Mouse (Mus musculus) urinary bladder, postnatal 10 days (tissue): ENCODE results near the gene Sema4a.

Experiments
- DNase-seq: peaks from one replicate; pipeline ENCODE4 v3.0.0; 2022; ENCODE audit warnings: low spot score

The Sema4a gene

DNA sequence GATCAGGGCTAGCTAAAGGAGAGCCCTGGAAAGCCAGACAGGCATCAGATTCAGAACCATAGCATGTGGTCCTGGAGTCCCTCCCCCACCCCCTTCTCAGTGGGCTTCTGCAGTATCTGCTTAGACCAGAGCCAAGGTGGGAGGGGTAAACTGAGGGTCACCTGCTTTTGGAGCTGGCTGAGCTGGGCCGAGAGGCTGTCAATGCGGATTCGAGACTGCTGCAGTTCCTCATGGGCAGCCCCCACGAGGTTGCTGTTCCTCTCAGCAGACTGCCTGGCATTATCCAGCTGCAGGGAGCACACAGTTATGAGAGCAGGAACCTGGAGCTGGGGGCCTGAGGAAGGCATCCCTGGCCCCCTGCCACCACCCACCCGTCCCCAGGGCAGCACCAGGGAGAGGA is 25.1 kb upstream of the Sema4a start:
- no peak for DNase-seq

DNA sequence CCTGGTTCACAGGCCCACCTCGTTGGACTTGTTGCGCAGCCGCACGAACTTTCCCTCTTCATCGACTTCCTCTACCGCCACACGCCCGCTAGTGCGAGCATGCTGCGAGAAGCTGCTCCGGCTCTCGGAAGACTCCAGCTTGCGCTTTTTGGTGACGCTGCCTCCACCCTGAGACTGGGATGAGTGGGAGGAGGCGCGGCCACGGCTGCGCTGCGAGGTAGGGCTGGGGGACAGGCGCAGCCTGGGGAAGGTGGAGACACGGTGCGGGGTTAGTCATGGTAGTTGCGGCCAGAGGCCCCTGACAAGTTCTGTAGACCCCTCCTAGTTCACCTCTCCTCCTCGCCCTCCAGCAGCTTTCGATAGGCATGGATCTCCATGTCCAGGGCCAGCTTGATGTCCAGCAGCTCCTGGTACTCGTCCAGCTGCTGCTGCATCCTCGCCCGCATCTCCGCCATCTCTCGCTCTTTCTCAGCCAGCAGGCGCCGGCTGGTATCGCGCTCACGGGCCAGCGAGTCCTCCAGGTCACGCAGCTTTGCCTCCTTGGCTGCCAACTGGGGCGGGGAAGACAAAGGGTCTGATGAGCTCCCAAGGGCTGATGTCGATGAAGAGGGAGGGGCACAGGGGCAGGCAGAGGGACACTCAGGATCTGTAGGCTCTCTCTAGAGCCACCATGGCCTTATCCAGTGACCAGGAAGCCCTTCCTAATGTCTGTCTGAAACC is 23.8 kb upstream of the Sema4a start:
- no peak for DNase-seq

- DNase-seq, result no peak
Measured at GRCm38 (mm10) chr3:88483621-88484020, 22.6 kb upstream of the Sema4a start.

DNA sequence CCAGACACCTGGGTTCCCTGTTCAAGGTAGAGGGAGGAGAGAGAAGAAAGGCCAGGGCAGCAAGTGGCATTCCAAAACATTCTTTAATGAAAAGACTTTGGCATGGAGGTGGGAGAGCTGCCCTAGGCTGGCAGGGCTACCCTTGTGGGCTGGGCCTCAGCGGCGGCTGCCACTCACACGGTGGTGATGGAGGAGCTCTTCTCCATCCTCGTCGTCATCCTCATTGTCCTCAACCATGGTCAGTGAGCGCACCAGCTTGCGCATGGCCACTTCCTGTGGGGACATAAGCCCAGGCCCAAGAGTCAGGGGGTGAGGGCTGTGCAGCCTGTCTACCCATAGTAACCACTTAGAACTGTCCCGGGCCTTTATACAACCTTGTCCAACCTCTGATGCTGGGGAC is 22.2 kb upstream of the Sema4a start:
- no peak for DNase-seq

GRCm38 (mm10) chr3:88482336-88482735 is 21.4 kb upstream of the Sema4a start:
- DNase-seq, result no peak

DNA sequence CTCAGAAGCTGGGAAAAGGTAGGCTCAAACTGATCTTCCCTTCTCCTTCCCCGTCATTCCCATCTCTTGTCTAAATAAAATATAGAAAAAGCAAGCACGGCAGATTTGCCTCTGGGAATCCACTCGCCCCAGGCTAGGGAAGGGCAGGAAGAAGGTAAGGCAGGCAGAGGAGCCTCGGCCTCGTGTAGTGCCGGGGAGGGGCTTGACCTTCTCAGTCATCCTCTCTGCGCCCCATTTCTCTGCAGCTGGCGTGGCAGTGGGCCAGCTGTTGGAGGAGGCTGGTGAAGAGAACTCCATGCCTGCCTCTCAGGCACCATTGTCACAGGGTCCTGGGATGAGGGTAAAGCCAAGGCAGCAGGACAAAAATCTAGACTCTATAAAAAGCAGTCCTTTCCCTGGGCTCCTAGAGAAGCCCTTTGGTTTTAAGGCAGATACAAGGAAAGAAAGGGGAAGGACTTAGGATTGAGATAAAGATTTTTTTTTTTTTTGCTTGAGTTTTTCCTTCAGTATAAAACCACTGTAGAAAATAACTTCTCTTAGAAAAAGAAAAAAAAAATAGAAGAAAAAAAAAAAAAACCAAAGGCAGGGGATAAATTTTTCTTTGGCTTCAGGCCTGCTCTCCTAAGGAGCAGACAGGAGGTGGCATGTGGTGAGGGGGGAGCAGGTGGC is 20.5 kb upstream of the Sema4a start:
- DNase-seq, result no peak

- DNase-seq, result no peak
Measured at GRCm38 (mm10) chr3:88480679-88481078, 19.7 kb upstream of the Sema4a start.

GRCm38 (mm10) chr3:88479828-88480227 is 18.8 kb upstream of the Sema4a start:
- no peak for DNase-seq

DNA sequence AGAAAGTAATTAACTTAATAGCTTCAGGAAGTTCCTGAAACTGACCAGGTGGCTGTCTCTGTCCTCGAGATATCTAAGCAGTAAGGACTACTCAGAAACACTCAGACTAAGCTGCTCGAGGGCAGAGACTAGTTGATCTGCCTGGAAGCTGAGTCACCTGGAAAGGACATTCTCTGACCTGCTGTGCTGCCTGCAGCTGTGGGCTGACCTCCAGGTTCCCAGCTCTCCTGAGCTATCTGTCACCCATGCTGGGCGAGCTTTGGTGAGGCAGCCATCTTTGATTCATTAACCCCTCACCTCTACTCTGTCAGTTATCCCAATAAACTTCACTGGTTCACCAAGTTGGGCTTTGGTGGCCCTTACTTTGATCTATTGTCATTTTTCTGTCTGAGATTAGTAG is 18.2 kb upstream of the Sema4a start:
- DNase-seq, result no peak

DNA sequence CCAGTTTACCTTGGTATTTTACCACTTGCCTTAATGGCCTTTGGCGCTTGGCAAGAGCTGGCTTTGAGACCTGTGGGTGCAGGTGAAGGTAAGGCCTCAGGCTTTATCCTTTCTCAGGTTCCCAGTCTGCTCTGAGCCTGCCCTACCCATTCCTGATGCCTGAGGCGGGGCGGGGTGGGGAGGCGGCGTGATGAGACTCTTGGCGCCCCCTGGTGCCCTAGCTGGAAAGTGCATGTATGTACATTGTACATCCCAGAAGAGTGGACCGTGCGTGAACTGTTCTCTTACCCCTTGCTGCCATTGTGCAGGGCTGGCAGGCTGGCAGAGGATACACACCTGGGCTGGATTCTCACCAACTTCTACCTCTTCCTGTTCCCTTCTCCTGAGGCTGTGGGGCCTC is 16.8 kb upstream of the Sema4a start:
- peak; percentile 62 for DNase-seq

DNA sequence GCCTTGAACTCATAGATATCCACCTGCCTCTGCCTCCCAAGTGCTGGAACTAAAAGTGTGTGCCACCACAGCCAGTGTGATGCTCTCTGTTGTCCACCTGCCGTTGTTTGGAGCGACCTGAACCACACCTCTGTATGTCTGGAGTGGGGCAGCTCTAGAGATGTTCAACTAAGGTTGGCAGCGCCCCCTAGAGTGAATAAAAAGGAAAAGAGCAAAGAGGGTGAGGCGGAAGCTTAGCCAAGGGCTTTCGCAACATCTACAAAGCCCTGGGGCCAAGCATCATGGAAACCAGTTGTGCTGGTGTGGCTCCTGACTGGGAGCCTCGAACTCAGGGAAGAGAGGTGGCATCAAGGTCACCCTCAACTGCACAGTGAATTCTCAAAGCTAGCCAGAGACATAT is 15.4 kb upstream of the Sema4a start:
- DNase-seq, result no peak

DNA sequence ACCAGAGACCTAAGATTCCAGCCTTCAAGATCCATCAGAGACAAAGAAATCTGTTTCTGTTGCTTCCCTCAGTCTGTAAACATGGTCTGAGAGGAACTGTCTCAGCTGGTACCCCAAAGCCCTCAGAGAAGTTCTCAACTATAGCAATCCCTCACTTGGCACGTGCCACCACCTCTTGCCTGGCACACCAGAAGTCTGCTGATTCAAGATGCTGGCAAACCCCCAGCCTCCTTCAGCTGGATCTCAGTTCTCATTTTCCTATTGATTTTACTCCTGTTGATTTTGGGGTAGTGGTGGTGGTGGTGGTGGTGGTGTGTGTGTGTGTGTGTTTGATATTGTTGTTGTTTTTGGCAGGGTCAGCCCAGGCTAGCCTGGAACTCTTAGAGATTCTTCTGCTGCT is 12.6 kb upstream of the Sema4a start:
- DNase-seq, result no peak

GRCm38 (mm10) chr3:88473020-88473419 is 12.0 kb upstream of the Sema4a start:
- no peak for DNase-seq

- DNase-seq, result no peak
Measured at GRCm38 (mm10) chr3:88470943-88471479, 10.0 kb upstream of the Sema4a start.

DNA sequence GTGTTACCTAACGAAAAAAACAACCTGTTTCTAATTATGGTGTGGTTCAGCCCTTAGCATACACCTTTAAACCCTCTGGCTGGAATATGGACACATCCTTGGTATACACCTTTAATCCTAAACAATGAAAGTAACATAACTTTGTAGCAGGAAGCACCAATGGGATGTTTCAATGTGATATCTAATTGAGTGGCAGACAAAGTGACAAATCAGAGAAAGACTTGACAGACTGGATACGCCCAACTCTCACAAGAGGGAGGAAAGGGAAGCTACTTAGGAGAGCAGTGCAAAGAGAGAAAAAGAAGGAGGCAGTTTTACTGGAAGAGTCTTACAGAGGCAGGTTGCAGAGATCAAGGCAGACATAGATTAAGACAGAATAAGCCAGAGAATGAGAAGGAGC is 8.5 kb upstream of the Sema4a start:
- no peak for DNase-seq

DNA sequence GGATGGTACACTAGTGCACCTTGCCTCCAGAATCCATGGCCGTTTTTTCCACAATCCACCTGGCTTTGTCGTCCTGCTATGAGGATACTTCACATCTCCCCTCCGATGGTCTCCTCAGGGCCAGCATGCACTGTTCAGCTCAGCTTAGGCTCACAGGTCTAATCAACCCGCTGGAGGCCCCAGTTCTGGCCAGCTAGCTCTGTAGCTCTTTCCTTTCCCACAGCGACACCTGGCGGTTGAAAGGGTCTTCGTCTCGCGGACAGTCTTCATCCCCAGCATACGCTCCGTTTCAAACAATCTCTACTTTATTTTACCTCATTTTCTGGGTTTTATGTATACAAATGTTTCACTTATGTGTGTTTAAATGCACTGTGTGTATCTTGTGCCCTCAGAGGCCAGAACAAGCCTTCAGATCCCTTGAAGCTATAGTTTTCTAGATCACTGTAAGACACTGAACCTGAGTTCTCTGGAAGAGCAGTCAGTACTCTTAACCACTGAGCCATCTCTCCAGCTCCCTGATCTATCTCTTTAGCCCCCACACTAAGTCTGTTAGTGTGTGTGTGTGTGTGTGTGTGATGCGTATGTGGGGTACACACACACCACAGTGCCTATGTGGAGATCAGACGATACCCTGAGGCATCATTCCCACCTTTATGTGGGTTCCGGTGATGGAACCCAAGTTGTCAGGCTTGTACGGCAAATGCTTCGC is 6.3 kb upstream of the Sema4a start:
- DNase-seq, result peak; percentile 82

DNA sequence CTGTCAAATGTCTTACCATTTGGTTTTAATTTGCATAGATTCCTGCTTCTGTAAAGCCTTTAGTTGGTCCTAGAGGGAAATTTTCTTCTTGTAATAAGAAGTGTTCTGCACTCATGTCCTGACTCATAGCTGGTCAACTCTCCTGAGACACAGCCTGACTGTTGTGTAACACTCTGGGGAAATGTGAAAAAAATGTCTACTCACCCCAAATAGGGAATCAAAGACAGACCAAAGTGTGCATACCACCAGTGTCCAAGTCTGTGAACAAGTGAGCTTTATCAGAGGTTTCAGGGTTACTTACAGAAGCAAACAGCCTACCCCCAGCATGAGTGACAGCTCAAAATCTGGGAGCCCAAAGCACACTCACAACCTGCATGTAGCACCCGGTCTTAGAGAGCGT is 4.1 kb upstream of the Sema4a start:
- DNase-seq, result no peak

GRCm38 (mm10) chr3:88464425-88464824 is 3.4 kb upstream of the Sema4a start:
- DNase-seq, result no peak

GRCm38 (mm10) chr3:88460029-88460428 is 953 bp downstream of the Sema4a start:
- no peak for DNase-seq

DNA sequence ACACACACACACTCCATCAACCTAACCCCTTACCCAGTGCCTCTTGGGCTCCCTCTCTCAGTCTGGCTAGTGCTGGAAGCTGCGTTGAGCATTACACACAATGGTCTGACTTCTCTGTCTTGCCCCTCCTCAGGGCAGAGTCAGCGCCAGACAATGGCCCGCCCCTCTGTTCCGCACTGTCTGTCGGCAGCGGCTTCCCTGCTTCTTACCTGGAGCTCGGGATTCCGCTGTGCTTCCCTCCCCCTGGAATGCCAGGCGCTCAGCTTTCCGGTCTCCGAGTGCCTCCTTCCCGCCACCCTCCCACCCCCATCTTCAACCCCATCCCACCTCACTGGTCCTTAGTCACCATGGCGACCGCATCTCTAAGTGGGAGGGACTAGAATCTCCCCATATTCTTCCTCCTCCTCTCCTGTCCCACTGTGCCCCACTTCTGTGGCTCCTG is 2.2 kb downstream of the Sema4a start:
- DNase-seq, result no peak

GRCm38 (mm10) chr3:88456746-88457532 is 4.0 kb downstream of the Sema4a start:
- no peak for DNase-seq

- no peak for DNase-seq
Measured at GRCm38 (mm10) chr3:88456313-88456712, 4.7 kb downstream of the Sema4a start.
